Mouse (Mus musculus): ENCODE data around the gene Dnaja1. TPM values are rescaled to one million over a fixed set of nuclear protein-coding genes. Genes with fewer than 3 reads are reported as not detected.

The Dnaja1 gene
- 686 and 721 TPM in 2 replicates for polyA plus RNA-seq (2015; fragmentation: Nextera tagmentation; extraction: Ambion mirVana)

DNA sequence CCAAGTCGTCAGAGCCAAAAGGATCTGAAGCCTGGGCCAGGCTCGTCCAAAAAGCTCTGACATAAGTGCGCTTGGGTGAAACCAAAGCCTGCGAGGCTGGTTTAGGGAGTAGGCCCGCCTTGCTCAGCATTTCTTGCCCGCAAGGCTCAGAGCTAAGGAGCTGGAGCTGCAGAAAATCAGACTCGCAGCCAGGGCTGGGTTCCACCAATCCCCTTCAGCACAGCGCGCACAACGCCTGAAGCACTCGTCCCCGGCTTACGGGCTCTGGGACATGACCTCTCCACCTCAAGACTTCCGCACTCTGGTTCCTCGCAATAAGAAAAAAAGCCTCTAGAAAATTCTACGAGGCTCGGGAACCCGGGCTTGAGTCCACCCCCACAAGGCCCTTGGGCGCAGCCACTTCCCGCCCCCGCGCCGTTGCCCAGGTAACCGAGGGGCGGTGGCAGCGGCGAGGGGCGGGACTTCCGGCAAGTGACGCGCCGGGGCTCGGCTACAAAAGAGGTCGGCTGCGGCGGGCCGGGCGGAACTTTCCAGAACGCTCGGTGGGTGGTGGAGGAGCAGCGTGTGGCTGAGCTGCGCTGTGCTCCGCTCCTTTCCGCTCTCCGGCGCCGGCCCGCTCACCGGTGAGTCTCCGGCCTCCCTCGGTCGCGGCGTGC is at the start of gene Dnaja1:
Dnaja1 (plus strand) TSS at position 140 of the 656 bp plus-strand sequence.
- peaks cover 33% of the 10 kb centered on the region for H3K4me1 ChIP-seq (replicated peaks; ENCODE audit: control insufficient read depth, insufficient read depth, low read length)
- under 1% methylated on average over 50 of the region's 54 CpGs for WGBS

GRCm38 (mm10) chr4:40673526-40673925 is 48.4 kb upstream of the Dnaja1 start:
- H3K4me1 ChIP-seq (replicated peaks; ENCODE audit: control insufficient read depth, insufficient read depth, low read length) = no peaks in the 10 kb centered on the region
- no peak overlapping the region for H3K9ac ChIP-seq (replicated peaks; ENCODE audit: low read depth, low read length)
- H3K36me3 ChIP-seq (ENCODE audit: control insufficient read depth, insufficient read depth) = no peaks in the 10 kb centered on the region
- no peaks in the 10 kb centered on the region for H3K9me3 ChIP-seq (ENCODE audit: control insufficient read depth, low read length)
- no peak overlapping the region for H3K27ac ChIP-seq (ENCODE audit: low read length)
- H3K27me3 ChIP-seq (replicated peaks; ENCODE audit: control insufficient read depth, insufficient read depth, low read length) = no peaks in the 10 kb centered on the region
- H3K4me2 ChIP-seq (ENCODE audit: low read length) = no peak overlapping the region
- no peak overlapping the region for H3K4me3 ChIP-seq (replicated peaks; ENCODE audit: low read length)
- 94% methylated on average over 5 of the region's 5 CpGs for WGBS
- ATAC-seq = no peak

More for the DNA sequence above, at the start of gene Dnaja1:
- peak within 1 kb of the TSS; percentile 100 for H3K27ac ChIP-seq (ENCODE audit: low read length)
- H3K4me3 ChIP-seq (replicated peaks; ENCODE audit: low read length) = peak within 1 kb of the TSS; percentile 59
- ATAC-seq = peak; percentile 94
- H3K27me3 ChIP-seq (replicated peaks; ENCODE audit: control insufficient read depth, insufficient read depth, low read length) = no peaks in the 10 kb centered on the region
- H3K9me3 ChIP-seq (ENCODE audit: control insufficient read depth, low read length) = no peaks in the 10 kb centered on the region
- H3K36me3 ChIP-seq (ENCODE audit: control insufficient read depth, insufficient read depth) = peaks cover 11% of the 10 kb centered on the region
- H3K4me2 ChIP-seq (ENCODE audit: low read length) = peak within 1 kb of the TSS; percentile 85
- peak within 1 kb of the TSS; percentile 86 for H3K9ac ChIP-seq (replicated peaks; ENCODE audit: low read depth, low read length)

DNA sequence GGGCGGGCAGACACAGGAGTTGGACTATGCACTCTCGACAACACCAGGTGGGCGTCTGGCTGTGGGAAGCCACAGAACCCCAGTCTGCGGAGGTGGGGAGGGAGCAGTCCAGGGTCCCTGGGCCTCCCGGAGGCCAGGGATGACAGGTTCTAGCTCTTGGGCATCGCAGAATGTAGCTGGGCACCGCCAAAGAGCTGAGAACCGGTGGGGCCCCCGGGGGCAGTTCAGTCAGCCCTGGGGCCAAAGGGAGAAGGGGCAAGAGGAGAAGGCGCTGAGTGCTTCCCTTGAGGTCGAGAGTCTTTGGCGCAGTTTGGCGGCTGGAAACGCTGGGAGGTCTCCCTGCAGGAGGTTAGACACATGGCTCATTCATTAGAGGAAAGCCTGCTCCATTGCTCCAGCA is 45.6 kb upstream of the Dnaja1 start:
- H3K9ac ChIP-seq (replicated peaks; ENCODE audit: low read depth, low read length) = no peak overlapping the region
- no peak overlapping the region for H3K4me3 ChIP-seq (replicated peaks; ENCODE audit: low read length)
- peak overlapping the region; percentile 25; the same call in 1 of the 2 replicates for H3K4me2 ChIP-seq (ENCODE audit: low read length)

DNA sequence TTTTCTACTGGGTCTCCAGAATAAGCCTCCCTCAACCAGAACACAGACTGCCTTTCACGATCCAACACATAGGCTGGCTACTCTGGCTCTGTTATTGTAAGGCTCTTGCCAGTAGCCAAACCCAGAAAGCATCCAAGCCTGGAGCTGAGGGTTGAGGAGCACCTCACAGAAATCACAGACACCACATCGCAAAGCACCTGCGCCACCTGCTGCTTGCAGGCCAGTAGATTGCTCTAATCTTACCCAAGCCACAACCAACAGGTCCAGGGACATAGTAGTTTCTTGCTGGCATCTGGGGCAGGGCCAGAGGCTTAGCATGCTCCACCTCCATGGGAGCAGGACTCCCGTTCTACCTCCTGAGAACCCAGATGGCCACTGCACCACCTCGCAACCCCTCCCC is 44.8 kb upstream of the Dnaja1 start:
- Histone ChIP-seq H3K9me3 (ENCODE audit: control insufficient read depth, low read length) (no peaks in the 10 kb centered on the region), H3K4me1 (replicated peaks; ENCODE audit: control insufficient read depth, insufficient read depth, low read length) (no peaks in the 10 kb centered on the region), H3K36me3 (ENCODE audit: control insufficient read depth, insufficient read depth) (no peaks in the 10 kb centered on the region), H3K27me3 (replicated peaks; ENCODE audit: control insufficient read depth, insufficient read depth, low read length) (no peaks in the 10 kb centered on the region), H3K4me3 (replicated peaks; ENCODE audit: low read length) (no peak overlapping the region), H3K27ac (ENCODE audit: low read length) (no peak overlapping the region), H3K4me2 (ENCODE audit: low read length) (no peak overlapping the region), H3K9ac (replicated peaks; ENCODE audit: low read depth, low read length) (no peak overlapping the region)
- 48% methylated on average over 5 of the region's 5 CpGs for WGBS
- no peak for ATAC-seq

More for the DNA sequence above, 45.6 kb upstream of the Dnaja1 start:
- no peaks in the 10 kb centered on the region for H3K9me3 ChIP-seq (ENCODE audit: control insufficient read depth, low read length)
- no peaks in the 10 kb centered on the region for H3K36me3 ChIP-seq (ENCODE audit: control insufficient read depth, insufficient read depth)
- no peaks in the 10 kb centered on the region for H3K4me1 ChIP-seq (replicated peaks; ENCODE audit: control insufficient read depth, insufficient read depth, low read length)
- 9% methylated on average over 14 of the region's 14 CpGs for WGBS
- no peaks in the 10 kb centered on the region for H3K27me3 ChIP-seq (replicated peaks; ENCODE audit: control insufficient read depth, insufficient read depth, low read length)
- no peak for ATAC-seq
- no peak overlapping the region for H3K27ac ChIP-seq (ENCODE audit: low read length)

GRCm38 (mm10) chr4:40680250-40680860 is 41.6 kb upstream of the Dnaja1 start:
- H3K27ac ChIP-seq (ENCODE audit: low read length) = no peak overlapping the region
- peak; percentile 32; the same call in 1 of the 2 replicates for ATAC-seq
- H3K27me3 ChIP-seq (replicated peaks; ENCODE audit: control insufficient read depth, insufficient read depth, low read length) = no peaks in the 10 kb centered on the region
- H3K4me1 ChIP-seq (replicated peaks; ENCODE audit: control insufficient read depth, insufficient read depth, low read length) = no peaks in the 10 kb centered on the region
- H3K4me2 ChIP-seq (ENCODE audit: low read length) = no peak overlapping the region
- no peak overlapping the region for H3K4me3 ChIP-seq (replicated peaks; ENCODE audit: low read length)
- WGBS = 54% methylated on average over 5 of the region's 5 CpGs
- H3K9me3 ChIP-seq (ENCODE audit: control insufficient read depth, low read length) = no peaks in the 10 kb centered on the region
- H3K36me3 ChIP-seq (ENCODE audit: control insufficient read depth, insufficient read depth) = 0 out of 2 replicates have a peak, but pooled peaks cover 3% of the 10 kb centered on the region
- H3K9ac ChIP-seq (replicated peaks; ENCODE audit: low read depth, low read length) = no peak overlapping the region

DNA sequence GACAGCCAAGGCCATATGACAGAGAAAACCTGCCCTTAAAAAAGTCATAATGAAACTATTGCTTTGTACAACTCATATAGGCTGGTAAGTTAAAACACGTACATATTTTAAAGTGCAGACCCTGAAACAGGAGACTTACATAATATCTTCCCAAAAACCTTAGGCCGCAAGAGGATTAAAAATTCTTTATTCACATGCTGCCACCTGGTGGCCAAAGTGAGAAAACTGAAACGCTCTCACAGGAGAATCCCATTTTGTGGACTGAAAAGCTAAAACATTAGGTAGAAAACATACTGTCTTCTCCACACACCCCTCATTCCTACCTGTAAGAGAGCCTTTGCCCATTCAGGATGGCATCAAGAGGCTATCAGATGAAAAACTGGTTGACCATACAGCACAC is 40.0 kb upstream of the Dnaja1 start:
- H3K27ac ChIP-seq (ENCODE audit: low read length) = no peak overlapping the region
- H3K9me3 ChIP-seq (ENCODE audit: control insufficient read depth, low read length) = no peaks in the 10 kb centered on the region
- no peak overlapping the region for H3K4me2 ChIP-seq (ENCODE audit: low read length)
- no peak overlapping the region for H3K9ac ChIP-seq (replicated peaks; ENCODE audit: low read depth, low read length)
- H3K4me1 ChIP-seq (replicated peaks; ENCODE audit: control insufficient read depth, insufficient read depth, low read length) = no peaks in the 10 kb centered on the region
- WGBS = 19% methylated on average over 3 of the region's 3 CpGs
- H3K27me3 ChIP-seq (replicated peaks; ENCODE audit: control insufficient read depth, insufficient read depth, low read length) = no peaks in the 10 kb centered on the region
- ATAC-seq = peak; percentile 27
- peaks cover 7% of the 10 kb centered on the region for H3K36me3 ChIP-seq (ENCODE audit: control insufficient read depth, insufficient read depth)
- no peak overlapping the region for H3K4me3 ChIP-seq (replicated peaks; ENCODE audit: low read length)

- H3K27ac ChIP-seq (ENCODE audit: low read length) = no peak overlapping the region
- H3K36me3 ChIP-seq (ENCODE audit: control insufficient read depth, insufficient read depth) = peaks cover 7% of the 10 kb centered on the region
- no peak overlapping the region for H3K9ac ChIP-seq (replicated peaks; ENCODE audit: low read depth, low read length)
- 86% methylated on average over 5 of the region's 5 CpGs for whole genome bisulfite sequencing
- H3K4me1 ChIP-seq (replicated peaks; ENCODE audit: control insufficient read depth, insufficient read depth, low read length) = no peaks in the 10 kb centered on the region
- H3K4me3 ChIP-seq (replicated peaks; ENCODE audit: low read length) = no peak overlapping the region
- H3K27me3 ChIP-seq (replicated peaks; ENCODE audit: control insufficient read depth, insufficient read depth, low read length) = no peaks in the 10 kb centered on the region
- H3K4me2 ChIP-seq (ENCODE audit: low read length) = no peak overlapping the region
- ATAC-seq = peak; percentile 12; the same call in 1 of the 2 replicates
- H3K9me3 ChIP-seq (ENCODE audit: control insufficient read depth, low read length) = no peaks in the 10 kb centered on the region
Measured at GRCm38 (mm10) chr4:40682359-40682758, 39.6 kb upstream of the Dnaja1 start.

DNA sequence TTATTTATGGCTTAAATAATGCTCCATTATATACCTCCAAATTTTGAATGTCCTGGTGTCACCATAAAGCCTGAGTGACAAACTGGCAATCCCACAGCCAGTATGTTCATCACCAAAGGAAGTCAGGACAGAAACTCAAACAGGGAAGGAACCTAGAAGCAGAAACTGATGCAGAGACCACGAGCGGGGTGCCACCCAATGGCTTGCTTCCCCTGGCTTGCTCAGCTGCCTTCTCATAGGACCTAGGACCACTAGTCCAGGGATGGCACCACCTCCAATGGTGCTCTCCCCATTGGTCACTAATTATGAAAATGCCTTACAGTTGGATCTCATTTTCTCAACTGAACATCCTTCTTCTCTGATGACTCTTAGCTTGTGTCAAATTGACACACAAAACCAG is 38.6 kb upstream of the Dnaja1 start:
- ATAC-seq = no peak
- no peak overlapping the region for H3K27ac ChIP-seq (ENCODE audit: low read length)
- H3K4me2 ChIP-seq (ENCODE audit: low read length) = no peak overlapping the region
- no peaks in the 10 kb centered on the region for H3K4me1 ChIP-seq (replicated peaks; ENCODE audit: control insufficient read depth, insufficient read depth, low read length)
- no peak overlapping the region for H3K9ac ChIP-seq (replicated peaks; ENCODE audit: low read depth, low read length)
- no peaks in the 10 kb centered on the region for H3K9me3 ChIP-seq (ENCODE audit: control insufficient read depth, low read length)
- H3K4me3 ChIP-seq (replicated peaks; ENCODE audit: low read length) = no peak overlapping the region
- 87% methylated on average over 2 of the region's 2 CpGs for WGBS
- H3K36me3 ChIP-seq (ENCODE audit: control insufficient read depth, insufficient read depth) = peaks cover 10% of the 10 kb centered on the region
- no peaks in the 10 kb centered on the region for H3K27me3 ChIP-seq (replicated peaks; ENCODE audit: control insufficient read depth, insufficient read depth, low read length)

DNA sequence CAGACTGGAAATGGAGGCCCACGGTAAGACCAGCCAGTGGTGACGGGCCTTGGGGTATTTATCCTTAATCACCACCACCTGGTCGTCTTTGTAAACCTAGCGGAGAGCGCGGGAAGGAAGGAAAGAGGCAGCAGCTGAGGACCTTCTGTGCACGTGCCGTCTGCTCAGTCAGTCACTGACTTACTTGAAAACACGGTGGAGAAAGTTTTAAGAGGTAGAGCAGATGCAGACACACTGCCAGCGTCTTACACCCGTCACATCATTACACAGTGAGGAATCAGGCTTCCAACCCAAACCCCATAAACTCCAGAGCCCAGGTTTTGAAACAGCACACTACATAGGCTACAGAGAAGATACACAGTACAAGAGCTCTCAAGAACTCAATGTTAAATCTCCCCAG is 30.9 kb upstream of the Dnaja1 start:
- no peaks in the 10 kb centered on the region for H3K4me1 ChIP-seq (replicated peaks; ENCODE audit: control insufficient read depth, insufficient read depth, low read length)
- H3K27ac ChIP-seq (ENCODE audit: low read length) = no peak overlapping the region
- no peak for ATAC-seq
- no peak overlapping the region for H3K9ac ChIP-seq (replicated peaks; ENCODE audit: low read depth, low read length)
- H3K4me2 ChIP-seq (ENCODE audit: low read length) = no peak overlapping the region
- no peak overlapping the region for H3K4me3 ChIP-seq (replicated peaks; ENCODE audit: low read length)
- no peaks in the 10 kb centered on the region for H3K9me3 ChIP-seq (ENCODE audit: control insufficient read depth, low read length)
- no peaks in the 10 kb centered on the region for H3K27me3 ChIP-seq (replicated peaks; ENCODE audit: control insufficient read depth, insufficient read depth, low read length)
- peaks cover 26% of the 10 kb centered on the region for H3K36me3 ChIP-seq (ENCODE audit: control insufficient read depth, insufficient read depth)
- WGBS = 88% methylated on average over 11 of the region's 11 CpGs

All from forebrain, embryonic 16.5 days (tissue).